Mouse (Mus musculus) megakaryocyte, adult 5-6 weeks (primary cell): ENCODE data around the gene Gm6890. TPM values are rescaled to one million over a fixed set of nuclear protein-coding genes. Genes with fewer than 3 reads are reported as not detected.
"Not testable (repeated sequence)": the region's sequence is repeated elsewhere in the genome, so short reads cannot be mapped to it uniquely, and the experiment has no call there.

Experiments
- ATAC-seq: 2 replicates; pipeline ENCODE4 v1.8.0; 2016; ENCODE audit warnings: mild to moderate bottlenecking, inconsistent platforms; ENCODE audit not compliant: poor library complexity, severe bottlenecking
- total RNA-seq, 2 experiments: library from RNA; stranded (forward) in 1 of 2; stranded (reverse) in 1 of 2; fragments of 153-499, 151-499 nt in 1 of 2; fragments of 221-1000, 200-1000 nt in 1 of 2; gene quantifications; 2 replicates each; pipeline versions ENCODE4 v1.2.3 to v1.2.4; 2015 to 2017

Gm6890 gene
- not detected in 2 replicates for total RNA-seq (2015)
- not detected in 2 replicates for total RNA-seq (2017)

DNA sequence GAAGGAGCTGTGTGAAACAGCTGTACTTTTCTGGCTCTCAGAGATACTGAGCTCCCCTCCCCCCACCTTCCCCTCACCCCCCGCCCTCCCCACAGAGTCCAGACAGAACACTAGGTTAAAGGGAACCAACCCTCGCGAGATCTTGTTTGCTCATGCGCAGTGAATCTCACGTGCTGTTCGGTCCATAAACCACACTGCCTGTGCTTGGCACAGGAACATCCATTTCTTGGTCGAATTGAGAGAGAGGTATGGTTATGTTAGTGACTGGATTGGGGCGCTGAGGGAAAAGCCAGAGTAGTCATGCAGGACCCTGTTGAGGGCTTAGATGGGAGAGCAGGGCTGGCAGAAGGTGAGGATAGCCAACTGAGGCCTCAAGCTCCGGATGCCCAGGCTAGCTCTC is at the start of gene Gm6890:
Gm6890 (plus strand) TSS at position 301 of the 400 bp plus-strand sequence.
- ATAC-seq: not testable (repeated sequence)

DNA sequence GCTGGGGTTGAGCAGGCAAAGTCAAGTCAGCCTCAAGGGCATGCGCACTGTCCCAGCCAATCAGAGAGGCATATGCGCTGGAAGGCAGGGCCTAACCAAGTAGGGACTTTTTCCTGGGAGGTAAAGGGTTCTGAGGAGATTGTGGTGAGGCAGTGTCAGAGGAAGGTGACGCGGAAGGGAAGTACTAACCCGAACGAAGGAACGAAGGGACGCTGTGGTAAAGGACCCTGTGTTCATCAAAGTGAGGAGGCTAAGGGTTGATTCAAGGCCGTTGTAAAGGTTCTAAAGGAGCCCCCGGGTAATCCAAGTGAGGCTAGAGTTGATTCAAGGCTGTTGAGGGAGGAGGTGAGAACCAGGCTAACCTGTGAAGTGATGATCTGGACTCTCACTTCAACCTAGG is 14.5 kb upstream of the Gm6890 start:
- ATAC-seq: not testable (repeated sequence)

DNA sequence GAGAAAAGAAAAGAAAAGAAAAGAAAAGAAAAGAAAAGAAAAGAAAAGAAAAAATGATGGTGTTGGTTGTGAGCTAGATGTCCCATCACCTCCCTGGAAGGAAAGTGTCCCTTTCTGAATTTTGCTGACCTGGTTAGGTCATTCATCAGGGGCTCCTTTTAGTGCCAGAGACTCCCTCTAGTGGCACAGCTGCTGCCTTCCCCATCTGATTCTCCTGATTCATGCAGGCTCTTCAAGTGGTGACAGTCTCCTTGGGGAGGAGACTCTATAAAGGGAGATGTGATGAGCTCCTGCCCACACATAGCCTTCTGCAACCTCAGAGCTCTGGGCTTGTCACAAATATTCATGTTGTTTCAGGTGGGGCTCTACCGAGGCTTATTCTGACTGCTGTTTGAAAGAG is 30.0 kb downstream of the Gm6890 start:
- ATAC-seq: not testable (repeated sequence)

Other genes starting within 250 kb of the Gm6890 start
- gene Olfr1326-ps1, start 166.0 kb upstream of the Gm6890 start, total RNA-seq (2015): not detected in 2 replicates
- gene Olfr1326-ps1, start 166.0 kb upstream of the Gm6890 start, total RNA-seq (2017): not detected in 2 replicates
- gene Olfr1325, start 148.2 kb upstream of the Gm6890 start, total RNA-seq (2015): not detected in 2 replicates
- gene Olfr1325, start 148.2 kb upstream of the Gm6890 start, total RNA-seq (2017): not detected in 2 replicates
- not detected in 2 replicates for gene Gm5640, start 95.3 kb upstream of the Gm6890 start, total RNA-seq (2015)
- not detected in 2 replicates for gene Gm5640, start 95.3 kb upstream of the Gm6890 start, total RNA-seq (2017)
- gene Gm5936, start 96.3 kb downstream of the Gm6890 start, total RNA-seq (2015): not detected in 2 replicates
- gene Gm5936, start 96.3 kb downstream of the Gm6890 start, total RNA-seq (2017): not detected in 2 replicates